Mouse (Mus musculus) intestine, embryonic 14.5 days (tissue): Measurements from ENCODE around the gene Gckr. TPM values are rescaled to one million over a fixed set of nuclear protein-coding genes. Genes with fewer than 3 reads are reported as not detected.

Source experiments
- polyA plus RNA-seq: library from polyadenylated mRNA; unstranded; fragments of >200 nt; fragmentation: Nextera tagmentation; extraction: Ambion mirVana; gene quantifications from 2 replicates; pipeline ENCODE4 v1.2.1, GENCODE M21; 2014

Gene Gckr
- polyA plus RNA-seq, 1 experiment from 2014 or later, result 0.60 TPM

Other genes starting within 250 kb of the Gckr start
- gene Atraid, start 249.1 kb upstream of the Gckr start, polyA plus RNA-seq, result 170 and 178 TPM in 2 replicates
- 12.2 and 12.3 TPM in 2 replicates for gene Slc5a6, start 248.5 kb upstream of the Gckr start, polyA plus RNA-seq
- 31.2 and 32.4 TPM in 2 replicates for gene Cad, start 242.7 kb upstream of the Gckr start, polyA plus RNA-seq
- gene Dnajc5g, start 191.2 kb upstream of the Gckr start, polyA plus RNA-seq, result not detected in 2 replicates
- 0.20 and 0.23 TPM in 2 replicates for gene Slc30a3, start 189.2 kb upstream of the Gckr start, polyA plus RNA-seq
- not detected in 2 replicates for gene Trim54, start 180.7 kb upstream of the Gckr start, polyA plus RNA-seq
- not detected in 2 replicates for gene Ucn, start 158.6 kb upstream of the Gckr start, polyA plus RNA-seq
- gene Mpv17, start 143.2 kb upstream of the Gckr start, polyA plus RNA-seq, result 62.2 and 72.5 TPM in 2 replicates
- 1.3 TPM in 2 replicates for gene Gm29609, start 117.5 kb upstream of the Gckr start, polyA plus RNA-seq
- 70.3 and 74.9 TPM in 2 replicates for gene Gtf3c2, start 117.3 kb upstream of the Gckr start, polyA plus RNA-seq
- 127 and 134 TPM in 2 replicates for gene Snx17, start 104.2 kb upstream of the Gckr start, polyA plus RNA-seq
- gene Eif2b4, start 104.0 kb upstream of the Gckr start, polyA plus RNA-seq, result 63.6 and 65.0 TPM in 2 replicates
- 5.1 and 5.2 TPM in 2 replicates for gene Zfp513, start 95.1 kb upstream of the Gckr start, polyA plus RNA-seq
- gene Ppm1g, start 76.8 kb upstream of the Gckr start, polyA plus RNA-seq, result 139 and 145 TPM in 2 replicates
- gene Nrbp1, start 56.6 kb upstream of the Gckr start, polyA plus RNA-seq, result 138 and 158 TPM in 2 replicates
- 0.48 and 0.60 TPM in 2 replicates for gene Gm9970, start 56.2 kb upstream of the Gckr start, polyA plus RNA-seq
- gene Krtcap3, start 45.8 kb upstream of the Gckr start, polyA plus RNA-seq, result 59.4 and 71.9 TPM in 2 replicates
- 29.5 and 30.6 TPM in 2 replicates for gene Ift172, start 6.3 kb upstream of the Gckr start, polyA plus RNA-seq
- 39.9 and 41.9 TPM in 2 replicates for gene Fndc4, start 1.4 kb upstream of the Gckr start, polyA plus RNA-seq
- gene Zfp512, start 155.0 kb downstream of the Gckr start, polyA plus RNA-seq, result 43.7 and 48.4 TPM in 2 replicates
- 0.07 TPM in 1 of 2 replicates, not detected in the other for gene 4930548H24Rik, start 188.3 kb downstream of the Gckr start, polyA plus RNA-seq
- 65.4 and 66.3 TPM in 2 replicates for gene Gpn1, start 197.3 kb downstream of the Gckr start, polyA plus RNA-seq
- gene Slc4a1ap, start 229.6 kb downstream of the Gckr start, polyA plus RNA-seq, result 25.4 and 28.3 TPM in 2 replicates
- 14.5 and 16.7 TPM in 2 replicates for gene Supt7l, start 230.4 kb downstream of the Gckr start, polyA plus RNA-seq